Mouse (Mus musculus) CH12.LX (cell line): Measurements from ENCODE around the gene Pknox1. TPM values are rescaled to one million over a fixed set of nuclear protein-coding genes. Genes with fewer than 3 reads are reported as not detected.

Experiments
- DNase-seq: peaks from one replicate; pipeline ENCODE4 v3.0.0-alpha.2; 2013; ENCODE audit errors: extremely low read depth
- H3K27ac ChIP-seq: 2 replicates; pipeline ENCODE4 v1.5.1; 2012; ENCODE audit warnings: low read depth, mild to moderate bottlenecking, control low read depth, moderate library complexity; ENCODE audit not compliant: insufficient read depth
- H3K27me3 ChIP-seq: replicated peaks from 2 replicates; pipeline ENCODE3; 2012; ENCODE audit warnings: inconsistent platforms
- H3K36me3 ChIP-seq, 2 experiments: replicated peaks in 1 of 2; 2 replicates each; pipeline versions ENCODE3 to v1.6.1; 2012; ENCODE audit warnings: inconsistent platforms in 1 of 2, low read length in 1 of 2, mild to moderate bottlenecking in 1 of 2, mixed read lengths in 1 of 2, moderate library complexity in 1 of 2; ENCODE audit not compliant: control insufficient read depth in 1 of 2, insufficient read depth in 1 of 2
- H3K4me1 ChIP-seq, 2 experiments: 2 replicates each; pipeline ENCODE4 v1.6.1; 2012; ENCODE audit warnings: inconsistent platforms in 1 of 2, moderate library complexity in 1 of 2; ENCODE audit not compliant: insufficient read depth in 2 of 2, control insufficient read depth in 1 of 2
- H3K4me2 ChIP-seq: 2 replicates; pipeline ENCODE4 v1.6.1; 2012; ENCODE audit warnings: low read depth, mild to moderate bottlenecking, control low read depth; ENCODE audit not compliant: poor library complexity, insufficient read depth, severe bottlenecking
- H3K4me3 ChIP-seq, 3 experiments: fragments of 150-350 bp in 1 of 3; sonication (generic) in 1 of 3; replicated peaks in 1 of 3; 2 replicates each; pipeline versions ENCODE3 to v1.5.1; 2011 to 2012; ENCODE audit warnings: low read depth in 2 of 3, low read length in 2 of 3, mild to moderate bottlenecking in 2 of 3, moderate library complexity in 2 of 3, control low read depth in 1 of 3, improper control_type of control experiment in 1 of 3, inconsistent platforms in 1 of 3, mixed read lengths in 1 of 3; ENCODE audit not compliant: poor library complexity in 1 of 3
- H3K79me2 ChIP-seq: replicated peaks from 2 replicates; pipeline ENCODE4 v1.6.1; 2012; ENCODE audit warnings: mild to moderate bottlenecking, moderate library complexity; ENCODE audit not compliant: control insufficient read depth, poor library complexity, insufficient read depth, severe bottlenecking; ENCODE audit errors: extremely low read depth
- H3K9ac ChIP-seq: 2 replicates; pipeline ENCODE4 v1.6.1; 2012; ENCODE audit warnings: low read depth, mild to moderate bottlenecking, control low read depth, moderate library complexity; ENCODE audit not compliant: insufficient read depth
- H3K9me3 ChIP-seq: replicated peaks from 2 replicates; pipeline ENCODE3; 2012; ENCODE audit warnings: low read length, inconsistent platforms, mixed read lengths
- CHD2 ChIP-seq: IDR thresholded peaks from 2 replicates; pipeline ENCODE4 v1.6.1; 2011; ENCODE audit warnings: low read length, improper control_type of control experiment
- CTCF ChIP-seq, 2 experiments: IDR thresholded peaks in 1 of 2; conservative IDR thresholded peaks in 1 of 2; 2 replicates each; pipeline ENCODE4 v1.5.1; 2011 to 2012; ENCODE audit warnings: low read depth in 2 of 2, low read length in 2 of 2, improper control_type of control experiment in 1 of 2, inconsistent platforms in 1 of 2, mild to moderate bottlenecking in 1 of 2, moderate library complexity in 1 of 2
- E2F4 ChIP-seq: IDR thresholded peaks from 2 replicates; pipeline ENCODE4 v1.6.1; 2011; ENCODE audit warnings: low read depth, low read length, improper control_type of control experiment; ENCODE audit not compliant: insufficient replicate concordance
- ELF1 ChIP-seq: IDR thresholded peaks from 2 replicates; pipeline ENCODE4 v1.6.1; 2014; ENCODE audit warnings: low read depth, mild to moderate bottlenecking, inconsistent platforms, low read length, improper control_type of control experiment
- ETS1 ChIP-seq: conservative IDR thresholded peaks from 2 replicates; pipeline ENCODE4 v1.6.1; 2012; ENCODE audit warnings: low read depth, mild to moderate bottlenecking, inconsistent platforms, low read length, improper control_type of control experiment, moderate library complexity
- HCFC1 ChIP-seq: IDR thresholded peaks from 2 replicates; pipeline ENCODE4 v1.6.1; 2012; ENCODE audit warnings: low read depth, mild to moderate bottlenecking, inconsistent platforms, low read length, improper control_type of control experiment
- JUN ChIP-seq: IDR thresholded peaks from 2 replicates; pipeline ENCODE4 v1.6.1; 2011; ENCODE audit warnings: low read depth, mild to moderate bottlenecking, low read length, improper control_type of control experiment, moderate library complexity; ENCODE audit not compliant: insufficient read depth
- JUND ChIP-seq: conservative IDR thresholded peaks from 2 replicates; pipeline ENCODE4 v1.6.1; 2011; ENCODE audit warnings: low read depth, low read length, improper control_type of control experiment
- KAT2A ChIP-seq: IDR thresholded peaks from 2 replicates; pipeline ENCODE4 v1.6.1; 2012; ENCODE audit warnings: low read length, improper control_type of control experiment, inconsistent platforms; ENCODE audit not compliant: insufficient replicate concordance
- MAZ ChIP-seq: IDR thresholded peaks from 2 replicates; pipeline ENCODE4 v1.6.1; 2012; ENCODE audit warnings: low read depth, mild to moderate bottlenecking, inconsistent platforms, low read length, improper control_type of control experiment, moderate library complexity
- MYC ChIP-seq: IDR thresholded peaks from 2 replicates; pipeline ENCODE4 v1.6.1; 2011; ENCODE audit warnings: low read depth, mild to moderate bottlenecking, improper control_type of control experiment, low read length
- NELFE ChIP-seq: IDR thresholded peaks from 2 replicates; pipeline ENCODE4 v1.6.1; 2011; ENCODE audit warnings: low read depth, low read length, improper control_type of control experiment
- POLR2A ChIP-seq: IDR thresholded peaks from 2 replicates; pipeline ENCODE4 v1.6.1; 2011; ENCODE audit warnings: low read depth, mild to moderate bottlenecking, improper control_type of control experiment, low read length
- POLR2AphosphoS2 ChIP-seq: IDR thresholded peaks from 2 replicates; pipeline ENCODE4 v1.6.1; 2011; ENCODE audit warnings: low read depth, low read length, improper control_type of control experiment
- SIN3A ChIP-seq: IDR thresholded peaks from 2 replicates; pipeline ENCODE4 v1.6.1; 2012; ENCODE audit warnings: low read length, improper control_type of control experiment, inconsistent platforms
- TBP ChIP-seq: conservative IDR thresholded peaks from 2 replicates; pipeline ENCODE4 v1.6.1; 2011; ENCODE audit warnings: low read depth, low read length, improper control_type of control experiment
- TCF12 ChIP-seq: IDR thresholded peaks from 2 replicates; pipeline ENCODE4 v1.6.1; 2014; ENCODE audit warnings: low read depth, mild to moderate bottlenecking, inconsistent platforms, low read length, improper control_type of control experiment
- ZKSCAN1 ChIP-seq: IDR thresholded peaks from 2 replicates; pipeline ENCODE4 v1.6.1; 2012; ENCODE audit warnings: low read depth, inconsistent platforms, low read length, improper control_type of control experiment, borderline replicate concordance
- dilution Hi-C: fragments of 300-500 bp; cut with MboI; formaldehyde crosslinking; loops from 2 replicates; pipeline ENCODE4 v1.14.3; 2020; ENCODE audit warnings: low sequenced_read_pairs; ENCODE audit not compliant: extremely low pct_unique_long_range_greater_than_20kb, extremely low pct_ligation_motif_present
- in situ Hi-C: fragments of 300-500 bp; cut with MboI; formaldehyde crosslinking; loops from 3 replicates; pipeline ENCODE4 v1.14.3; 2019; ENCODE audit warnings: low sequenced_read_pairs, low pct_ligation_motif_present, low pct_unique_long_range_greater_than_20kb, mixed read lengths
- polyA plus RNA-seq: library from polyadenylated mRNA; unstranded; fragments of >175 nt; gene quantifications from 2 replicates; pipeline ENCODE4 v1.2.1, GENCODE M21; 2012; ENCODE audit warnings: low read depth; ENCODE audit not compliant: insufficient read length
- total RNA-seq, 2 experiments: library from RNA; depleted of rRNA; stranded (reverse); fragments of 300-350 nt in 1 of 2; fragments of >200 nt in 1 of 2; gene quantifications; 2 replicates each; pipeline ENCODE4 v1.2.3; 2012 to 2014

Gene Pknox1
- total and polyA plus RNA-seq, 3 experiments, result 15.1 to 22.3 (median 20.5) TPM

DNA sequence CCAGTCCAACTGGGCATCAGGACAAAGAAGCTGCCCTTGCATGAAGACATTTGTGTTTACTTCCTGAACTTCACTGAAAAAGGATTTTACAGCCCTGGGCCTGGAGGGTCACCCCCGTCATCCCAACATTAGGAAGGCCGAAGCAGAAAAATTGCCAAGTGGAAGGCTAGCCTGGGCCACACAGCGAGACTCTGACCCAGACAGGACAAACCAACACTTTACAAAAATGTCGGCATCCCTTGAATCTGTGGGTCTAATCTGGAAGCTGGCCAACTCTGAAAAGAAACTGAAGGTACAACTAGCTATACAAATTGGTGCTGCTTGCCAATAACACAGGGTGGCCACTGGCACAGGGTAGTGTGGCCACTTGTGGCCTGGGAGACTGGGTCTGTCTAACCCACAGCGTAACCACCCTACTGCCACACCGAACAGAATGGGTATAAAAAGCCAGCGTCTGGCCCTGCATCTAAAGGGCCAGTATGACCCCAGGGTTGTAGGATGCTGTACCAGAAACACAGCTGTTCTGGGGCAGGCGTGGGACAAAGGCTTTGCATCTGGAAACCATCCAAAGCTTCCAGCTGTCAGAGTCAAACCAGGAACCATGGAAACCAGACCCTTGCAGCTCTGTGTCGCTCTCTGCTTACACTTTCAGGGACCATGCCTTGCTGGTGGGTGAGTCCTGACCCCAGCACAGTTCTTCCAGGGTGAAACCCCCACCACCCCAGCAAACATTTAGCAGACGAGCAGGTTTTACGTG, 7.2 kb upstream of the Pknox1 start:
- Histone ChIP-seq H3K36me3 (peaks cover 8 to 27% of the 10 kb centered on the region in 2 experiments), H3K4me1 (peaks cover 4 to 22% of the 10 kb centered on the region in 2 experiments; a peak in 3 of 4 replicates), H3K27ac (no peak overlapping the region), H3K79me2 (peaks cover 6% of the 10 kb centered on the region), H3K9ac (peak overlapping the region; percentile 95), H3K4me3 (peak overlapping the region; percentile 65 to 92 (median 80)), H3K4me2 (peak overlapping the region; percentile 92), H3K9me3 (no peaks in the 10 kb centered on the region), H3K27me3 (no peaks in the 10 kb centered on the region)
- no peak for TF ChIP-seq ZKSCAN1
- 0 out of 2 replicates have a peak, but pooled peaks have one; percentile 53 for TF ChIP-seq SIN3A
- dilution Hi-C loops, result no loop called here
- peak; percentile 16 for DNase-seq
- in situ Hi-C loops, result no loop called here

DNA sequence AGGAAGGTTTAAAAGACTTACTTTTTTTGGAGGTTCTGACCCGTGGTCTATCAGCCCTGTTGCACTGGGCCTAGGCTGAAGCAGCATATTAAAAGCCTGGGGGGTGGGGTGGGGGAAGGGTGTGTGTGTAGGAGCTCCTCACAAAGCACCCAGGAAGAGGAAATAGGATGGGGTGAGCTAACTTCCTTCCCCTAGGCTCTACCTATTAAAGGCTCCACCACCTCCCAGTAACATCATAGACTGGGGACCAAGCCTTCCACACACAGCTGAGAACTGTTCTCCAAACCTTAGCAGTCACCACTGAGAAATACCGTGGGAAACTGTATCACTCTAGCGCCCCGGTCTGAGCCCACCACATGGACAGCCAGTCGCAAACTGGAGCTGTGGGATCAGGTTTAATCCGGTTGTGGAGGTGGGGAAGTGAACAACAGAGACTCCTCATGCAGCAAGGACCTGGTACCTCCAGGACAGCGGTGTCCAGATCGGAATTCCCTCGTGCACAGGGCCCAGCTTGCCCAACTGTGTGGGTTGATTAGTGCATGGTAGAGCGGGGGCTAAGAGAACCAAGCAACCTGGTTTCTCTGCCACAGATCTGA, 6.5 kb upstream of the Pknox1 start:
- dilution Hi-C loops, result no loop called here
- in situ Hi-C loops, result no loop called here
- no peak for TF ChIP-seq MAZ
- TF ChIP-seq MYC, result 0 out of 2 replicates have a peak, but pooled peaks have one; percentile 45
- TF ChIP-seq TBP, result peak; percentile 89
- no peak for TF ChIP-seq JUND
- TF ChIP-seq HCFC1, result peak; percentile 75
- peak; percentile 64; the same call in 1 of the 2 replicates for TF ChIP-seq NELFE
- TF ChIP-seq TCF12, result 0 out of 2 replicates have a peak, but pooled peaks have one; percentile 29
- 0 out of 2 replicates have a peak, but pooled peaks have one; percentile 3 for TF ChIP-seq KAT2A
- 0 out of 2 replicates have a peak, but pooled peaks have one; percentile 9 for TF ChIP-seq JUN
- TF ChIP-seq POLR2A, result peak; percentile 78
- TF ChIP-seq SIN3A, result peak; percentile 64; the same call in 1 of the 2 replicates
- TF ChIP-seq ETS1, result no peak
- TF ChIP-seq E2F4, result no peak
- no peak for TF ChIP-seq CTCF (conservative IDR thresholded peaks at IDR 0.05 in 1 of 2, IDR thresholded peaks at IDR 0.05 in 1 of 2; ENCODE audit: low read depth in 2 of 2, low read length in 2 of 2)
- peak; percentile 82 for TF ChIP-seq CHD2
- TF ChIP-seq ELF1, result peak; percentile 77
- TF ChIP-seq POLR2AphosphoS2, result peak; percentile 58; the same call in 1 of the 2 replicates
- TF ChIP-seq, all 38 proteins: peak for 12
- Histone ChIP-seq H3K27me3 (no peaks in the 10 kb centered on the region), H3K36me3 (peaks cover 7 to 27% of the 10 kb centered on the region in 2 experiments), H3K9ac (peak overlapping the region; percentile 95), H3K27ac (peak overlapping the region; percentile 47), H3K4me3 (peak overlapping the region; percentile 65 to 92 (median 80)), H3K79me2 (peaks cover 6% of the 10 kb centered on the region), H3K9me3 (no peaks in the 10 kb centered on the region), H3K4me2 (peak overlapping the region; percentile 92), H3K4me1 (peaks cover 4 to 22% of the 10 kb centered on the region in 2 experiments; a peak in 3 of 4 replicates)
- DNase-seq, result peak; percentile 66
